Mouse (Mus musculus) heart, embryonic 11.5 days (tissue): ENCODE data around the gene Isg20. TPM values are rescaled to one million over a fixed set of nuclear protein-coding genes. Genes with fewer than 3 reads are reported as not detected.

Experiments used
- ATAC-seq: fragments of 200-750 bp; cut with Nextera tagmentation; replicated peaks from 2 replicates; pipeline ENCODE4 v1.8.0; 2017; ENCODE audit warnings: moderate library complexity; ENCODE audit not compliant: insufficient number of reproducible peaks, low FRiP score, low TSS enrichment
- H3K27ac ChIP-seq: fragments of 300-500 bp; sonication (generic); 2 replicates; pipeline ENCODE4 v1.5.1; 2014; ENCODE audit warnings: mild to moderate bottlenecking, low read depth, low read length
- H3K27me3 ChIP-seq: fragments of 300-500 bp; sonication (generic); 2 replicates; pipeline ENCODE4 v1.6.1; 2014; ENCODE audit warnings: mild to moderate bottlenecking, low read length, mixed read lengths; ENCODE audit not compliant: control insufficient read depth, insufficient read depth
- H3K36me3 ChIP-seq: fragments of 300-500 bp; sonication (generic); 2 replicates; pipeline ENCODE4 v1.6.1; 2014; ENCODE audit warnings: mild to moderate bottlenecking, low read length, moderate library complexity, mixed read lengths; ENCODE audit not compliant: control insufficient read depth, insufficient read depth
- H3K4me1 ChIP-seq: fragments of 300-500 bp; sonication (generic); 2 replicates; pipeline ENCODE4 v1.6.1; 2014; ENCODE audit warnings: low read length; ENCODE audit not compliant: control insufficient read depth, insufficient read depth
- H3K4me2 ChIP-seq: fragments of 300-500 bp; sonication (generic); 2 replicates; pipeline ENCODE4 v1.6.1; 2014; ENCODE audit warnings: mild to moderate bottlenecking, moderate library complexity
- H3K4me3 ChIP-seq: fragments of 300-500 bp; sonication (generic); 2 replicates; pipeline ENCODE4 v1.5.1; 2014; ENCODE audit warnings: low read depth, low read length
- H3K9ac ChIP-seq: fragments of 300-500 bp; sonication (generic); 2 replicates; pipeline ENCODE4 v1.6.1; 2014; ENCODE audit warnings: mild to moderate bottlenecking, low read depth, low read length, moderate library complexity
- H3K9me3 ChIP-seq: fragments of 300-500 bp; sonication (generic); replicated peaks from 2 replicates; pipeline ENCODE4 v1.6.1; 2016; ENCODE audit warnings: low read length; ENCODE audit not compliant: control insufficient read depth
- WGBS: fragments of 180-500 bp; shearing (Covaris S2); extraction: QIAGEN DNeasy Blood & Tissue Kit; methylation state at CpG from one replicate; pipeline ENCODE4 v1.1.7; 2014; ENCODE audit not compliant: insufficient replicate concordance; 5-methylcytosine and 5-hydroxymethylcytosine counted together
- polyA plus RNA-seq: library from polyadenylated mRNA; unstranded; fragments of >200 nt; fragmentation: Nextera tagmentation; extraction: Ambion mirVana; gene quantifications from 2 replicates; pipeline ENCODE4 v1.2.1, GENCODE M21; 2014

The Isg20 gene
- polyA plus RNA-seq, 1 experiment from 2014 or later = 1.2 TPM

DNA sequence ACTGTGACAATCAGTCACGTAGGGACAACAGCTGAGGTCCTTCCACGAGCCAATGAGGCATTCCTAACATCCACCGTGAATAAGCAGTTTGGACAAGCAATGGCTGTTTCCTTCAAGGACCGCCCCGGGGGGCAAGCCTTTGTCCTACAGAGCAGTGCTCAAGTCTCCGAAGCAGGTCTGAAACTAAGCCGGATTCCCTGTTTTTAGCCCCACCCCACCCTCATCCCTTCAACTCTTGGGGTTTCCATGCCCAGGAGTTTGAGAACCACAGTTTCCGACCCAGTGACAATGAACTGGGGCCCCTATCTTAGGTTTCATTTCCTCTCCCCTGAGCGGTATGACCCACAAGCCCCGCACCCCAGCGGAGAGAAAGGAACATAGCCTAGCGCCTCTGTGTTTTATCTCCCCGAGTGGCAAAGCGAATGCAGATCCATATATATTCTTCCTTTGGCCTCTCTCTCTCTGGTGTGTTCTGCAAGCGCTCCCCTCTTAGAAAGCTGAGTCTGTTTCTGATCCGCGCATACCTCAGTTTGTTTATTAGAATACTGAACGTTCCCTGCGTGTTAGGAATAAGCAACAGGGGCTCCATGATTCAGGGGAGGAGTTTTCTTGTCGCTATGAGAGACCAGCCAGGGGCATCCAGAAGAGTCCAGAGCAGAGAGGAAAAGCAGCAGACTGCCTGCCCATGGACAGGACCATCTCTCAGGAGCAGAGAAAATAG, 811 bp upstream of the Isg20 start:
- WGBS = 22% methylated on average over 20 of the region's 20 CpGs
- no peaks in the 10 kb centered on the region for H3K36me3 ChIP-seq
- H3K27ac ChIP-seq = no peak overlapping the region
- H3K4me1 ChIP-seq = peaks cover 4% of the 10 kb centered on the region; the same call in 1 of the 2 replicates
- H3K9me3 ChIP-seq = no peaks in the 10 kb centered on the region
- H3K4me2 ChIP-seq = peak overlapping the region; percentile 67
- H3K4me3 ChIP-seq = peak overlapping the region; percentile 13
- peak overlapping the region; percentile 39; the same call in 1 of the 2 replicates for H3K9ac ChIP-seq
- ATAC-seq = no peak
- no peaks in the 10 kb centered on the region for H3K27me3 ChIP-seq

DNA sequence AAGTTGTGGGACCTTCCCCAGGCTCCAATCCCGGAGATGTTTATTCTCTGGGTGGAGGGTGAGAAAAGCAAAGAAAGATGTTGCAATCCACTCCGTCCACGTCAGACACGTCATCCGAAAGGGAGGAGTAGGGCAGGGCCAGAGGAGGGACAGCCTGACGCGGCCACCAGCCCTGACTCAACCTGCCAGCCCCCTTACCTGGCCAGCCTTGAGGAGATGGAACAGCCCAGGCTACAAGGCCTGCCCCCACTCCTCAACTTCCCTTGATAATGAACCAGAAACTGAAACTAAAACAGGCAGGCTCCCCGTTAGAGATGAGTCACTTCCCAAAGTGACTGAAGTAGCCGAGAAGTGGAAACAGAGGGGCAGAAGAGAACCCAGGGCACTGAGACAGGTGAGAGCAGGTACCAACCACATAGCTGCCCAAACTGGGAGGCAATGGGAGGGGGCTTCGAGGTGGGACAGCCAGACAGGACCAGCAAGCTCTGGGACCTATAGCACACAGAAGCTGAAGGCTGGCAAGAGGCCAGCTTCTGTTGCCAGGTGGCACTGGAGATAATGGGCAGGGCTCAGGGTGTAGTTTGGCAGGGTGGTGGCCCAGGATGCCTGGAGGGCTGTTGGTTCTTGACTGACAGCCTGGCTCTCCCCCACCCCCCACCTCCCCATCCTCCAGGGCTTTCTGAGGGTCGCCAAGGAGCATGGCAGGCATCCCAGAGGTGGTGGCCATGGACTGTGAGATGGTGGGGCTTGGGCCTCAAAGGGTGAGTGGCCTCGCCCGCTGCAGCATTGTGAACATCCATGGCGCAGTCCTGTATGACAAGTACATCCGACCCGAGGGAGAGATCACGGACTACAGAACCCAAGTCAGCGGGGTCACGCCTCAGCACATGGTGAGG, 673 bp downstream of the Isg20 start:
- Histone ChIP-seq H3K9ac (no peak overlapping the region), H3K27ac (no peak overlapping the region), H3K4me2 (peak overlapping the region; percentile 22; the same call in 1 of the 2 replicates), H3K27me3 (no peaks in the 10 kb centered on the region), H3K4me3 (no peak overlapping the region), H3K4me1 (peaks cover 4% of the 10 kb centered on the region; the same call in 1 of the 2 replicates), H3K9me3 (no peaks in the 10 kb centered on the region), H3K36me3 (no peaks in the 10 kb centered on the region)
- 0 out of 2 replicates have a peak, but pooled peaks have one; percentile 5 for ATAC-seq
- 69% methylated on average over 19 of the region's 19 CpGs for WGBS

DNA sequence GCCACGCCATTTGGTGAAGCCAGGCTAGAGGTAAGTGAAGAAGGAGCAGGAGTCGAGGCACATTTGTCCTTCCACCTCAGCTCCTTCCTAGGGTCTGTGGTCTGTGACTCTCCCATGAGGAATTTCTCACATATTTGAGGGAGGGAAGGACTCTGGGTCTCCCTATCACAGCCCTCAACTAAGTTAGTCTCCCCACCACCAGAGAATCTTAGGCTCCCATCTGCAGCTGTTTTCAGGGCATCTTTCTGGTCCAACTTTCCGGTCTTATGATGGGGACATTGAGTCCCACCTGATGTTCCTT, 1.3 kb downstream of the Isg20 start:
- Histone ChIP-seq H3K27ac (no peak overlapping the region), H3K4me1 (peaks cover 4% of the 10 kb centered on the region; the same call in 1 of the 2 replicates)
- WGBS = 69% methylated on average over 3 of the region's 3 CpGs

DNA sequence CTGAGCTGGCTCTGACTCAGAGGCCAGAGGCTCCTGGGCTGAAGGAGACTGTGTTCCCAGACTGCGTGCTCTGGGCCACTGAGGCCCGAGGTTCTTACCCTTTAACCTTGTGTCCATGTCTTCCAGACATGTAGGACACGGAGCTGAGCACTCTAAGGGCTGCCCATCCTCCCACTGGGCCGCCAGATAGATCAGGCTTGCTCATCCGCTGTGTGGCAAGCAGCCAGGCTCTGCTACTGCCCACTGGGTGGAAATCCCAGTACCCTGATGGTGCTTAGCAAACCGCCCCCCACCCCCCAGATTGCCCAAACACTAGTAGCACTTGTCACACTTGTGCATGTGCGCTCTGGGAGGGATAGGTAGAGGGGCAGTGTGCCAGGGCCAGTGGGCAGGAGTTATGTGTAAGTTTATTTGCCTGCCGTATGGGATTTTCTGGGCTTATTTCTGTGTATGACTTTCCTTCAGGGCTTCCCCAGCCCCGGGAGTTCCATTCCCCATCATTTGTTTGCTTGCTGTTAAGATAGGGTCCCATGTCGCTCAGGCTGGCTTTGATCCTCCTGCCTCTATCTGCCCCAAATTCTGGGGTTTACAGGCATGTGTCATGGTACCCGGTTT, 1.8 kb downstream of the Isg20 start:
- Histone ChIP-seq H3K4me3 (no peak overlapping the region), H3K27me3 (no peaks in the 10 kb centered on the region), H3K36me3 (no peaks in the 10 kb centered on the region), H3K9me3 (no peaks in the 10 kb centered on the region), H3K4me1 (peaks cover 4% of the 10 kb centered on the region; the same call in 1 of the 2 replicates), H3K9ac (no peak overlapping the region), H3K4me2 (no peak overlapping the region), H3K27ac (no peak overlapping the region)
- 73% methylated on average over 11 of the region's 11 CpGs for WGBS
- ATAC-seq = no peak

More for the DNA sequence above, 1.3 kb downstream of the Isg20 start:
- H3K4me3 ChIP-seq = no peak overlapping the region
- ATAC-seq = no peak
- H3K36me3 ChIP-seq = no peaks in the 10 kb centered on the region
- H3K9me3 ChIP-seq = no peaks in the 10 kb centered on the region
- no peak overlapping the region for H3K4me2 ChIP-seq
- no peaks in the 10 kb centered on the region for H3K27me3 ChIP-seq
- no peak overlapping the region for H3K9ac ChIP-seq

DNA sequence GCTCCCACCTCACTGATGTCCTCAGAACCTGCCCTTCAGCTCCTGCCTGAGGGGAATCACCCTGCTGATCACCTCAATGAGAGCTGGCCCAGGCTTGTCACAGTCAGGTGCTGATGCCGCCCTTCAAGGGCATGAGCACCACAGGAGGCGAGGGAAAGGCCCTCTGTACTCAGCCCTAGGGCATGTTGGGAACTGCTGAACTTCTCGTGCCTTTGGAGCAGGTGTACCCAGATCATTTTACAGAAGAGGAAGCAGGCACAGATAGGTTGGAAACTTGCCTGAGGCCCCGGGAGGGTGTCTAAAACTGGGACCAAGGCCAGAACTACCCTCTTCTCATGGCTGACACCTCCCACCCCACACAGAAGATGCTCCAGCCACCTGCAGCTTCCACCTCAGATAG, 5.5 kb downstream of the Isg20 start:
- Histone ChIP-seq H3K4me3 (no peak overlapping the region), H3K36me3 (no peaks in the 10 kb centered on the region), H3K4me1 (peaks cover 4% of the 10 kb centered on the region; the same call in 1 of the 2 replicates), H3K4me2 (no peak overlapping the region), H3K9me3 (no peaks in the 10 kb centered on the region), H3K27me3 (peaks cover 3% of the 10 kb centered on the region; the same call in 1 of the 2 replicates), H3K27ac (no peak overlapping the region), H3K9ac (no peak overlapping the region)
- no peak for ATAC-seq
- WGBS = 53% methylated on average over 4 of the region's 4 CpGs

DNA sequence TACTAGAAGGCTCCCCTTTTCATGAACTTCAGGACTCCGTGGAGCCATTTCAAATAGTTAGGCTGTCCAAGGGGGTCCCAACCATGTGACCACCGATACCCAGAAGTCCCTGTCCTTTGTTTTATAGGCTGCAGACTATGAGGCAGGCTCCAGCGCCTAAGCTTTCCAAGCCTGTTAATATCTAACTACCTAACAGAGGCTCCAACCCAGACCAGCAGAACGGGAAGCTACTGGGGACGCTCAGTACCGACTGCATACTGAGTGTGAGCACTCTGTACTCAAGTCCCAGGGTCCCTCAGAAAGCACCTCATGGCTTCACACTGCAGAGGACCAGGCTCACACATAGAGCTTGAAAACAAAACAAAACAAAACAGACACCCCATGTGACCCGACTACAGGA, 9.3 kb downstream of the Isg20 start:
- ATAC-seq = no peak

DNA sequence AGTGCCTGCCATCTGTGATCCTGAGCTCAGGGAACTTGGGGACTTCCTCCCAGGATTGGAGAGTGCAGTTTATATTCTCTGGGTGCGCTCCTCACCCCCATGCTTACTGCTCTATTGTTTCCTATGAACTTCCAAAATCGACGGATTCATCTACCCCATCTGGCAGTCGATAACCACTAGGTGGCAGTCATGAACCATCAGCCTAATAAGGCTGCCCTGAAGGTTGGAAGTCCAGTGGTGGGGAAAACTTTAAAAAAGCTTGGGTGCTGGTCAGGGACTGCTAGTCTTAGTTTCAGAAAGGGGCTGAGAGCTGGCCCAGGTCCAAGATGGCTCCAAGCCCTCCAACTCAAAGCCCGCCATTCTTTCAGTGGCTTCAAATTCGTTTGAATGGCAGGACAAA, 11.1 kb downstream of the Isg20 start:
- no peak overlapping the region for H3K27ac ChIP-seq
- peaks cover 10% of the 10 kb centered on the region; the same call in 1 of the 2 replicates for H3K27me3 ChIP-seq
- H3K4me2 ChIP-seq = no peak overlapping the region
- no peak overlapping the region for H3K9ac ChIP-seq
- no peaks in the 10 kb centered on the region for H3K4me1 ChIP-seq
- no peak overlapping the region for H3K4me3 ChIP-seq
- H3K9me3 ChIP-seq = no peaks in the 10 kb centered on the region
- 12% methylated on average over 6 of the region's 6 CpGs for WGBS
- ATAC-seq = no peak
- H3K36me3 ChIP-seq = no peaks in the 10 kb centered on the region

More for the DNA sequence above, 9.3 kb downstream of the Isg20 start:
- H3K27ac ChIP-seq = no peak overlapping the region
- no peak overlapping the region for H3K4me3 ChIP-seq
- H3K4me2 ChIP-seq = no peak overlapping the region
- H3K9ac ChIP-seq = no peak overlapping the region
- 74% methylated on average over 7 of the region's 7 CpGs for WGBS
- H3K36me3 ChIP-seq = no peaks in the 10 kb centered on the region
- H3K9me3 ChIP-seq = no peaks in the 10 kb centered on the region
- H3K27me3 ChIP-seq = peaks cover 10% of the 10 kb centered on the region; the same call in 1 of the 2 replicates
- no peaks in the 10 kb centered on the region for H3K4me1 ChIP-seq

DNA sequence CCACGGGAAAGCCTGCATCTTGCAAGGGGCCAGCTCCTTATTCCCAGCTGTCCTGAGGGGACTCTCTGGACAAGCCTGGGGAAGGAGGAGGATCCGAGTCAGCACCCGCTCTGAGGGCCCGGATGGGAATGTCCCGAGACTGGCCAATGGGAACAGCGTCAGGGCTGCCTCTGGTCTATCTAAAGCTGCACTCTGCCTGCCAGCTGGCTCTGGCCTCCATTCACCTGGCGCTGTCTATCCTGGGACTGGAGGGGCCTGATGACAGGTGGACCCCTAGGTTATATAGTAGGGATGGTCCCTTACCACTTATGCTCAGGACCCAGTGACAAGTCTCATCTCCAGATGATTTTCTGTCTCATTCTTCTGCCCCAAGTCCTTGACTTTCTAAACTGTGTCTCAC, 11.6 kb downstream of the Isg20 start:
- Histone ChIP-seq H3K4me1 (no peaks in the 10 kb centered on the region), H3K9ac (no peak overlapping the region), H3K27me3 (peaks cover 10% of the 10 kb centered on the region; the same call in 1 of the 2 replicates), H3K36me3 (no peaks in the 10 kb centered on the region), H3K27ac (no peak overlapping the region), H3K9me3 (no peaks in the 10 kb centered on the region), H3K4me3 (no peak overlapping the region), H3K4me2 (no peak overlapping the region)
- 61% methylated on average over 7 of the region's 7 CpGs for WGBS
- ATAC-seq = no peak
